Mouse (Mus musculus) intestine, postnatal 0 days (tissue): ENCODE data around the gene Rbm15. TPM values are rescaled to one million over a fixed set of nuclear protein-coding genes. Genes with fewer than 3 reads are reported as not detected.
"Not testable (repeated sequence)": the region's sequence is repeated elsewhere in the genome, so short reads cannot be mapped to it uniquely, and the experiment has no call there.

Experiments used
- ATAC-seq: fragments of 200-750 bp; cut with Nextera tagmentation; 2 replicates; pipeline ENCODE4 v1.8.0; 2017; ENCODE audit warnings: mild to moderate bottlenecking, moderate TSS enrichment, moderate library complexity
- H3K27ac ChIP-seq: fragments of 300-500 bp; sonication (generic); 2 replicates; pipeline ENCODE4 v1.5.1; 2014; ENCODE audit warnings: mild to moderate bottlenecking, low read depth, low read length, moderate library complexity
- H3K27me3 ChIP-seq: fragments of 300-500 bp; sonication (generic); replicated peaks from 2 replicates; pipeline ENCODE4 v1.6.1; 2014; ENCODE audit warnings: low read length, mixed read lengths; ENCODE audit not compliant: control insufficient read depth, insufficient read depth
- H3K36me3 ChIP-seq: fragments of 300-500 bp; sonication (generic); 2 replicates; pipeline ENCODE4 v1.6.1; 2014; ENCODE audit warnings: mild to moderate bottlenecking, moderate library complexity; ENCODE audit not compliant: control insufficient read depth, insufficient read depth
- H3K4me1 ChIP-seq: fragments of 300-500 bp; sonication (generic); replicated peaks from 2 replicates; pipeline ENCODE4 v1.6.1; 2014; ENCODE audit warnings: antibody characterized with exemption, low read length, mixed read lengths; ENCODE audit not compliant: control insufficient read depth, insufficient read depth
- H3K4me2 ChIP-seq: fragments of 300-500 bp; sonication (generic); replicated peaks from 2 replicates; pipeline ENCODE4 v1.6.1; 2014; ENCODE audit warnings: low read depth, mild to moderate bottlenecking, moderate library complexity
- H3K4me3 ChIP-seq: fragments of 300-500 bp; sonication (generic); 2 replicates; pipeline ENCODE4 v1.5.1; 2014; ENCODE audit warnings: low read depth, low read length
- H3K9ac ChIP-seq: fragments of 300-500 bp; sonication (generic); 2 replicates; pipeline ENCODE4 v1.6.1; 2014; ENCODE audit warnings: mild to moderate bottlenecking, low read depth, low read length
- H3K9me3 ChIP-seq: fragments of 300-500 bp; sonication (generic); 2 replicates; pipeline ENCODE4 v1.6.1; 2016; ENCODE audit warnings: mixed run types; ENCODE audit not compliant: control insufficient read depth
- CTCF ChIP-seq: sonication (generic); IDR thresholded peaks from 2 replicates; pipeline ENCODE4 v1.5.1; 2016; ENCODE audit warnings: low read depth, mild to moderate bottlenecking, control low read depth, antibody characterized with exemption, moderate library complexity
- WGBS: fragments of 180-500 bp; shearing (Covaris S2); extraction: QIAGEN DNeasy Blood & Tissue Kit; methylation state at CpG from one replicate; pipeline ENCODE4 v1.1.7; 2014; 5-methylcytosine and 5-hydroxymethylcytosine counted together
- polyA plus RNA-seq: library from polyadenylated mRNA; unstranded; fragments of >200 nt; fragmentation: Nextera tagmentation; extraction: Ambion mirVana; gene quantifications from 2 replicates; pipeline ENCODE4 v1.2.1, GENCODE M21; 2015

Gene Rbm15
- polyA plus RNA-seq, 1 experiment from 2014 or later, result 8.0 TPM

DNA sequence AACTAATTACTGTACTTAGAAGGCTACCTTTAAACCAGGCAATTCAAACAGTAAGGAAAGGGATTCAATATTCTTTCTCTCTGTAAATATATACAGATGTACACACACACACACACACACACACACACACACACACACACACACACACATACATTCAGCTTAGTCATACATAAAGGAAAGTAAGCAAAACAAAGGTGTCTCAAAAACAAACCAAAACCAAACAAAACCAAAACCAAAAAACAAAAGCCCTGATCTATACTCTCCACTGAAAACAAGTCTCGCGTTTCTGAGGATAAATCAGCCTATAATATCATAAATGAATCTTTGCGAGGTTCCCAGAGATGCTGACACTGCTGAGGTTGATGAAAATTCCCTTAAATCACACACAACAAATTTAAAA, 16.1 kb downstream of the Rbm15 start:
- Histone ChIP-seq H3K36me3 (no peaks in the 10 kb centered on the region), H3K27me3 (no peaks in the 10 kb centered on the region), H3K27ac (no peak overlapping the region), H3K4me2 (no peak overlapping the region), H3K9ac (no peak overlapping the region), H3K9me3 (no peaks in the 10 kb centered on the region), H3K4me1 (no peaks in the 10 kb centered on the region), H3K4me3 (no peak overlapping the region)
- WGBS, result 90% methylated on average over 3 of the region's 3 CpGs
- TF ChIP-seq CTCF, result no peak
- no peak for ATAC-seq

DNA sequence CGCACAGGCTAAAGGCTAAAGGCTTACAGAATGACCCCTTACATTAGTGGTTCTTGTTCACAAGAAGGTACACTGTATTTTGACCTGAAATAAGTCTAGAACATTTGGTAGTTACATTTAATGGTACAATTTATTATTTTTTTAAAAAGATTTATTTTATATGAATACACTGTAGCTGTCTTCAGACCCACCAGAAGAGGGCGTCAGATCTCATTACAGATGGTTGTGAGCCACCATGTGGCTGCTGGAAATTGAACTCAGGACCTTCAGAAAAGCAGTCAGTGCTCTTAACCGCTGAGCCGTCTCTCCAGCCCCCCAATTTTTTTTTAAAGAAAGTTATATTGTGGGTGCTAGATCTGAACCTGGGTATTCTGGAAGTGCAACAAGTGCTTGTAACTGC, 36.6 kb downstream of the Rbm15 start:
- H3K27ac ChIP-seq, H3K4me3 ChIP-seq, H3K4me1 ChIP-seq, H3K27me3 ChIP-seq, H3K36me3 ChIP-seq, H3K4me2 ChIP-seq, ATAC-seq, H3K9me3 ChIP-seq, H3K9ac ChIP-seq: not testable (repeated sequence)
- WGBS, result 79% methylated on average over 4 of the region's 4 CpGs

DNA sequence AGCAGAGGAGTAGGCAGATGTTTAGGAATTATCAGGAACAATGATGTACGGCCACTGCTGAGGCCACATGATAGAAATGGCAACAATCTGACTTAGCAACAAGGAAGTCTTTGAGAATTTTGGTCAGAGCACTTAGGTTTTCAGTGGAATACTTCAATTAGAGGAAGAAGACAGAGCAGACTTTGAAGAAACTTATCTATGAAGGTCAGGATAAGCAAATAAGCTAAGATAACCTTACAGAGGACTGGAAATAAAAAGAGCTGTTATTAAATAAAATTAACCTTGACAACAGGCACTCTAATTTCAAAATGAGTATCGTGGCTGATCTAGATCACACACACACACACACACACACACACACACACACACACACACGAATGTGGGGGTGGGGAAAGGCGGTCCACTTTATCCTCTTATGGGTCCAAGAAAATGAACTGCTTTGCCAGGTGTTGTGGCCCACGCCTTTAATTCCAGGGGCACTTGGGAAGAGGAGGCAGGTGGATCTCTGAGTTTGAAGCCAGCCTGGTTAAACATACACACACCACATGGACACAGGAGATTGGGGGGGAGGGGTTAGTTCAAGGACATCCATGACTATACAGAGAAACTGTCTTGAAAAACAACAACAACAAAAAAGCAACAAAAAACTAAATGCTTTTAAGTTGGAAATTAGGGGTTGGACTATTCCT, 37.7 kb downstream of the Rbm15 start:
- peak; percentile 38; the same call in 1 of the 2 replicates for ATAC-seq
- Histone ChIP-seq H3K9me3 (no peaks in the 10 kb centered on the region), H3K9ac (no peak overlapping the region), H3K36me3 (no peaks in the 10 kb centered on the region), H3K27me3 (no peaks in the 10 kb centered on the region), H3K4me2 (no peak overlapping the region), H3K4me1 (no peaks in the 10 kb centered on the region), H3K27ac (no peak overlapping the region), H3K4me3 (no peak overlapping the region)
- TF ChIP-seq CTCF, result no peak
- WGBS, result 48% methylated on average over 5 of the region's 5 CpGs

DNA sequence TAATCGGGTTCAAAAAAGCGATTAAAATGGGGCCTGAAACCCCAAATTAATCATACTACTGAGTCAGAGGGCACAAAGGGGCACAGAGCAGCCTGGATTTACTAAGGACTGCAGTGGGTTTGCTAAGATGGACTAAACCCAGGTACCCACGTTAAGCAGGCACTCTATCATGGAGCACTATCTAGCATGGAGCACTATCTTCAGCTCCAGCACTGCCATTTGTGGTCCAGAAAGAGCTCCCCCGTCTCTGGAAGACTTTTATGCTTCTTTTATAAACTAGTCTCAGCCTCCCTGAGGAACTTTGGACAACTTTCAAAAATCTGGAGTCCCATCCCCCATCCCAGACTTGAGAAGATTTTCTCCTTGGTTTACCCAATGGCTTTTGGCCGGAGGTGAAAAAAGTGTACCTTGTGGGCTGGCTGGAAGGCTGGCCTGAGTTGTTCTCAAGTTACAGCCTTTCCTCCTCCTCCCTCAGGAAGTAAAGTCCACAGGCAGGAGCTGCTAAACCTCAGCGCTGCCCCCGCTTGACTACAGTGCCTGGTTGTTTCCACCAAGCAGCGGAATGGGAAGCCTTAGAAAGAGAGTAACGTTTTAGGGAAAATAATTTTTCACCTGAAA, 42.6 kb downstream of the Rbm15 start, which contains the start of gene Slc16a4:
Slc16a4 (plus strand) TSS at position 467 of the 618 bp plus-strand sequence.
- TF ChIP-seq CTCF, result 0 out of 2 replicates have a peak, but pooled peaks have one; percentile 7
- WGBS, result 19% methylated on average over 9 of the region's 9 CpGs
- no peak within 1 kb of the TSS; the same call in 1 of the 2 replicates for H3K4me2 ChIP-seq
- no peaks in the 10 kb centered on the region for H3K27me3 ChIP-seq
- peak; percentile 41; the same call in 1 of the 2 replicates for ATAC-seq
- H3K27ac ChIP-seq, result no peak within 1 kb of the TSS
- H3K9me3 ChIP-seq, result no peaks in the 10 kb centered on the region
- no peaks in the 10 kb centered on the region for H3K4me1 ChIP-seq
- no peaks in the 10 kb centered on the region for H3K36me3 ChIP-seq
- no peak within 1 kb of the TSS for H3K4me3 ChIP-seq
- no peak within 1 kb of the TSS for H3K9ac ChIP-seq

DNA sequence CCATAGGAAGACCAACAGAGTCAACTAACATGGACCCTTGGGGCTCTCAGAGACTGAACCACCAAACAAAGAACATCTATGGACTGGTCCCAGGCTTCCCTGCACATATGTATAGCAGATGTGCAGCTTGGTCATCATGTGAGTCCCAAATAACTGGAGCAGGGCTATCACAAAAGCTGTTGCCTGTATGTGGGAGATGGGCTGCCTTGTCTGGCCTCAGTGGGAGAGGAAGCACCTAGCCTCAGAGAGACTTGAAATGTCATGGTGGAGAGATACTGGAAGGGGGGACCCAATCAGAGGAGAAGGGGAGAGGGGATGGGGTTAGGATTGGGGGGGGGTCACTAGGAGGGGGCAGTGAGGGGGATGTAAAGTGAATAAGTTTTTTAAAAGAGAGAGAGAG, 46.1 kb downstream of the Rbm15 start:
- Histone ChIP-seq H3K4me2 (no peak overlapping the region), H3K9me3 (no peaks in the 10 kb centered on the region), H3K27ac (no peak overlapping the region), H3K27me3 (no peaks in the 10 kb centered on the region), H3K4me3 (no peak overlapping the region), H3K4me1 (no peaks in the 10 kb centered on the region), H3K36me3 (peaks cover 21% of the 10 kb centered on the region), H3K9ac (no peak overlapping the region)
- TF ChIP-seq CTCF, result no peak
- no peak for ATAC-seq

DNA sequence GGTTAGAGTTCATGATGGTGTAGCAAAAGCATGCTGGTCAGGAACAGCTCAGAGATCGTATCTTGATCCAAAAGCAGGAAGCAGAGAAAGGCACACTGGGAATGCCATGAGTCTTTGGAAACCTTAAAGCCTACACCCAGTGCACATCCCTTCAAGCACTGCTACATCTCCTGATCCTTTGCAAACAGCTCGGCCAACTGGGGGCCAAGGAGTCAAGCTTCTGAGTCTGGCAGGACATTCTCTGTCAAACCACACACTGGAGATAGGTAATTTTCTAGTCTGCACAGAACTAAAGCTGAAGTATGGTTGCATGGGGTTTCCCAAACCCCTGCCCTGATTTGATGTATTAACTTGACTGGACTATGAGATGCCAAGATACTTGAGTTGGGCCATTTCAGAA, 47.4 kb downstream of the Rbm15 start:
- Histone ChIP-seq H3K4me2 (no peak overlapping the region), H3K9me3 (no peaks in the 10 kb centered on the region), H3K27ac (no peak overlapping the region), H3K27me3 (no peaks in the 10 kb centered on the region), H3K4me3 (no peak overlapping the region), H3K36me3 (peaks cover 28% of the 10 kb centered on the region), H3K9ac (no peak overlapping the region), H3K4me1 (no peaks in the 10 kb centered on the region)
- no peak for ATAC-seq
- TF ChIP-seq CTCF, result no peak
- 82% methylated on average over 2 of the region's 2 CpGs for WGBS
